Mouse (Mus musculus) embryonic facial prominence, embryonic 11.5 days (tissue): ENCODE measurements around the gene Emid1. TPM values are rescaled to one million over a fixed set of nuclear protein-coding genes. Genes with fewer than 3 reads are reported as not detected.

ENCODE experiments used
- polyA plus RNA-seq: library from polyadenylated mRNA; unstranded; fragments of >200 nt; fragmentation: Nextera tagmentation; extraction: Ambion mirVana; gene quantifications from 2 replicates; pipeline ENCODE4 v1.2.1, GENCODE M21; 2014

Emid1 gene
- polyA plus RNA-seq, 1 experiment from 2014 or later, result 11.9 TPM

Other genes starting within 250 kb of the Emid1 start
- 0.42 and 0.53 TPM in 2 replicates for gene Nefh, start 204.2 kb downstream of the Emid1 start, polyA plus RNA-seq
- 46.4 and 54.8 TPM in 2 replicates for gene Ap1b1, start 165.4 kb downstream of the Emid1 start, polyA plus RNA-seq
- 0.49 and 0.63 TPM in 2 replicates for gene Rasl10a, start 94.1 kb downstream of the Emid1 start, polyA plus RNA-seq
- 24.1 and 27.8 TPM in 2 replicates for gene Gas2l1, start 86.9 kb downstream of the Emid1 start, polyA plus RNA-seq
- 15.3 and 21.4 TPM in 2 replicates for gene Rhbdd3, start 53.3 kb downstream of the Emid1 start, polyA plus RNA-seq
- gene Ewsr1, start 53.0 kb downstream of the Emid1 start, polyA plus RNA-seq, result 437 and 443 TPM in 2 replicates
- 7.1 and 8.2 TPM in 2 replicates for gene Kremen1, start 109.3 kb upstream of the Emid1 start, polyA plus RNA-seq